Mouse (Mus musculus) liver, embryonic 14.5 days (tissue): ENCODE measurements around the gene Zfp366. TPM values are rescaled to one million over a fixed set of nuclear protein-coding genes. Genes with fewer than 3 reads are reported as not detected.
A peak's percentile ranks its signal among the peaks of the same experiment; 100 is the strongest.
"Not testable (repeated sequence)": the region's sequence is repeated elsewhere in the genome, so short reads cannot be mapped to it uniquely, and the experiment has no call there.

Experiments used
- ATAC-seq: fragments of 200-750 bp; cut with Nextera tagmentation; 2 replicates; pipeline ENCODE4 v1.8.0; 2017; ENCODE audit warnings: moderate number of reproducible peaks, mild to moderate bottlenecking, moderate library complexity; ENCODE audit not compliant: insufficient read depth
- DNase-seq, 3 experiments: peaks; one replicate each; pipeline ENCODE4 v3.0.0-alpha.2; 2012 to 2013; ENCODE audit warnings: low read depth in 3 of 3, low spot score in 3 of 3
- H3K27ac ChIP-seq: fragments of 300-500 bp; sonication (generic); 2 replicates; pipeline ENCODE4 v1.5.1; 2014; ENCODE audit warnings: moderate library complexity, mild to moderate bottlenecking, control low read depth, inconsistent platforms
- H3K27me3 ChIP-seq: fragments of 300-500 bp; sonication (generic); 2 replicates; pipeline ENCODE4 v1.6.1; 2014; ENCODE audit warnings: mild to moderate bottlenecking, low read length, moderate library complexity; ENCODE audit not compliant: control insufficient read depth, insufficient read depth
- H3K36me3 ChIP-seq: fragments of 300-500 bp; sonication (generic); replicated peaks from 2 replicates; pipeline ENCODE4 v1.6.1; 2014; ENCODE audit warnings: low read depth; ENCODE audit not compliant: control insufficient read depth, insufficient read depth
- H3K4me1 ChIP-seq, 2 experiments: fragments of 200-500 bp in 1 of 2; fragments of 300-500 bp in 1 of 2; sonication (generic) in 1 of 2; replicated peaks; 2 replicates each; pipeline ENCODE4 v1.6.1; 2012 to 2014; ENCODE audit warnings: antibody characterized with exemption in 1 of 2, inconsistent platforms in 1 of 2, low read length in 1 of 2; ENCODE audit not compliant: control insufficient read depth in 2 of 2, insufficient read depth in 2 of 2
- H3K4me2 ChIP-seq: fragments of 300-500 bp; sonication (generic); 2 replicates; pipeline ENCODE4 v1.6.1; 2014; ENCODE audit warnings: low read depth, mild to moderate bottlenecking, control low read depth, moderate library complexity
- H3K4me3 ChIP-seq, 2 experiments: fragments of 200-500 bp in 1 of 2; fragments of 300-500 bp in 1 of 2; sonication (generic) in 1 of 2; 2 replicates each; pipeline ENCODE4 v1.5.1; 2012 to 2014; ENCODE audit warnings: low read depth in 2 of 2, low read length in 2 of 2, mild to moderate bottlenecking in 2 of 2, control low read depth in 1 of 2, inconsistent platforms in 1 of 2, moderate library complexity in 1 of 2; ENCODE audit not compliant: insufficient read depth in 1 of 2
- H3K9ac ChIP-seq: fragments of 300-500 bp; sonication (generic); replicated peaks from 2 replicates; pipeline ENCODE4 v1.6.1; 2014; ENCODE audit warnings: mild to moderate bottlenecking, control low read depth, moderate library complexity
- H3K9me3 ChIP-seq: fragments of 300-500 bp; sonication (generic); 2 replicates; pipeline ENCODE4 v1.6.1; 2016; ENCODE audit warnings: low read length, mixed read lengths; ENCODE audit not compliant: control insufficient read depth
- CTCF ChIP-seq: IDR thresholded peaks from 2 replicates; pipeline ENCODE4 v1.5.1; 2016; ENCODE audit warnings: antibody characterized with exemption, low read depth, control low read depth
- EP300 ChIP-seq: IDR thresholded peaks from 2 replicates; pipeline ENCODE4 v1.6.1; 2016; ENCODE audit warnings: antibody characterized with exemption, low read depth
- WGBS: fragments of 180-500 bp; shearing (Covaris S2); extraction: QIAGEN DNeasy Blood & Tissue Kit; methylation state at CpG from one replicate; pipeline ENCODE4 v1.1.7; 2014; ENCODE audit not compliant: insufficient replicate concordance; 5-methylcytosine and 5-hydroxymethylcytosine counted together
- polyA plus RNA-seq, 2 experiments: library from polyadenylated mRNA; depleted of rRNA in 1 of 2; stranded (reverse) in 1 of 2; unstranded in 1 of 2; fragments of >200 nt; fragmentation: Nextera tagmentation in 1 of 2; extraction: Ambion mirVana in 1 of 2; gene quantifications; 2 replicates each; pipeline versions ENCODE4 v1.2.1 to v1.2.3; 2012 to 2014

Gene Zfp366
- polyA plus RNA-seq, 2 experiments, result 0.28 to 0.46 TPM

GRCm38 (mm10) chr13:99170337-99170736 lies 14.3 kb upstream of the Zfp366 start:
- H3K4me1 ChIP-seq, result peaks cover 0 to 4% of the 10 kb centered on the region in 2 experiments; a peak in 1 of 4 replicates
- no peak overlapping the region for H3K4me3 ChIP-seq
- no peaks in the 10 kb centered on the region for H3K36me3 ChIP-seq
- TF ChIP-seq CTCF, result peak; percentile 18; the same call in 1 of the 2 replicates
- no peak for TF ChIP-seq EP300
- WGBS, result 20% methylated on average over 2 of the region's 2 CpGs
- H3K4me2 ChIP-seq, result no peak overlapping the region
- ATAC-seq (no peak), DNase-seq (no peak)
- no peaks in the 10 kb centered on the region for H3K9me3 ChIP-seq
- no peak overlapping the region for H3K27ac ChIP-seq
- no peak overlapping the region for H3K9ac ChIP-seq
- no peaks in the 10 kb centered on the region for H3K27me3 ChIP-seq

- DNase-seq (no peak), ATAC-seq (no peak)
- Histone ChIP-seq H3K36me3 (no peaks in the 10 kb centered on the region), H3K27me3 (no peaks in the 10 kb centered on the region), H3K4me2 (no peak overlapping the region), H3K27ac (no peak overlapping the region), H3K9me3 (no peaks in the 10 kb centered on the region), H3K4me3 (no peak overlapping the region), H3K4me1 (peaks cover 0 to 4% of the 10 kb centered on the region in 2 experiments; a peak in 1 of 4 replicates), H3K9ac (no peak overlapping the region)
- TF ChIP-seq CTCF (no peak), EP300 (no peak)
- WGBS, result 28% methylated on average over 4 of the region's 4 CpGs
Observed at GRCm38 (mm10) chr13:99173849-99174248, 10.8 kb upstream of the Zfp366 start.

- H3K4me3 ChIP-seq, DNase-seq, H3K9me3 ChIP-seq, H3K4me1 ChIP-seq, H3K4me2 ChIP-seq, H3K9ac ChIP-seq, ATAC-seq, H3K27ac ChIP-seq, H3K27me3 ChIP-seq, H3K36me3 ChIP-seq: not testable (repeated sequence)
- 53% methylated on average over 3 of the region's 3 CpGs for WGBS
Observed at GRCm38 (mm10) chr13:99182828-99183227, 1.8 kb upstream of the Zfp366 start.

- ATAC-seq (no peak), DNase-seq (no peak)
- no peak overlapping the region for H3K4me2 ChIP-seq
- H3K9ac ChIP-seq, result no peak overlapping the region
- no peaks in the 10 kb centered on the region for H3K27me3 ChIP-seq
- no peaks in the 10 kb centered on the region for H3K9me3 ChIP-seq
- 38% methylated on average over 3 of the region's 3 CpGs for WGBS
- H3K4me3 ChIP-seq, result no peak overlapping the region
- no peaks in the 10 kb centered on the region for H3K4me1 ChIP-seq
- no peak for TF ChIP-seq CTCF
- no peak for TF ChIP-seq EP300
- no peaks in the 10 kb centered on the region for H3K36me3 ChIP-seq
- H3K27ac ChIP-seq, result no peak overlapping the region
Observed at GRCm38 (mm10) chr13:99183257-99183895, 1.2 kb upstream of the Zfp366 start.

GRCm38 (mm10) chr13:99185573-99185972 lies 950 bp downstream of the Zfp366 start:
- no peak overlapping the region for H3K4me3 ChIP-seq
- TF ChIP-seq EP300 (no peak), CTCF (no peak)
- H3K4me2 ChIP-seq, result no peak overlapping the region
- 70% methylated on average over 10 of the region's 10 CpGs for WGBS
- no peaks in the 10 kb centered on the region for H3K9me3 ChIP-seq
- H3K9ac ChIP-seq, result no peak overlapping the region
- H3K4me1 ChIP-seq, result no peaks in the 10 kb centered on the region
- no peaks in the 10 kb centered on the region for H3K27me3 ChIP-seq
- no peaks in the 10 kb centered on the region for H3K36me3 ChIP-seq
- no peak for DNase-seq
- ATAC-seq, result no peak
- no peak overlapping the region for H3K27ac ChIP-seq
